Mouse (Mus musculus) embryonic facial prominence, embryonic 10.5 days (tissue): ENCODE results near the gene Ptgdr2. TPM values are rescaled to one million over a fixed set of nuclear protein-coding genes. Genes with fewer than 3 reads are reported as not detected.

Experiments
- DNase-seq: peaks from one replicate; pipeline ENCODE4 v3.0.0-alpha.2; 2017; ENCODE audit warnings: low spot score
- H3K27ac ChIP-seq: fragments of 300-500 bp; sonication (generic); replicated peaks from 2 replicates; pipeline ENCODE4 v1.5.1; 2016; ENCODE audit warnings: mild to moderate bottlenecking
- H3K27me3 ChIP-seq: fragments of 300-500 bp; sonication (generic); replicated peaks from 2 replicates; pipeline ENCODE4 v1.6.1; 2016; ENCODE audit warnings: low read depth, mild to moderate bottlenecking; ENCODE audit not compliant: poor library complexity, severe bottlenecking
- H3K36me3 ChIP-seq: fragments of 300-500 bp; sonication (generic); replicated peaks from 2 replicates; pipeline ENCODE4 v1.6.1; 2016; ENCODE audit warnings: mild to moderate bottlenecking, moderate library complexity
- H3K4me1 ChIP-seq: fragments of 300-500 bp; sonication (generic); 2 replicates; pipeline ENCODE4 v1.6.1; 2016
- H3K4me3 ChIP-seq: fragments of 300-500 bp; sonication (generic); 2 replicates; pipeline ENCODE4 v1.5.1; 2016; ENCODE audit warnings: mild to moderate bottlenecking, moderate library complexity
- H3K9me3 ChIP-seq: fragments of 300-500 bp; sonication (generic); 2 replicates; pipeline ENCODE4 v1.6.1; 2016; ENCODE audit warnings: mild to moderate bottlenecking
- WGBS: fragments of 180-500 bp; shearing (Covaris S2); methylation state at CpG from one replicate; pipeline ENCODE4 v1.1.7; 2016; 5-methylcytosine and 5-hydroxymethylcytosine counted together
- polyA plus RNA-seq: library from polyadenylated mRNA; unstranded; fragments of >200 nt; fragmentation: Nextera tagmentation; extraction: Ambion mirVana; gene quantifications from 2 replicates; pipeline ENCODE4 v1.2.1, GENCODE M21; 2016

The Ptgdr2 gene
- polyA plus RNA-seq, 1 experiment from 2014 or later: not detected

DNA sequence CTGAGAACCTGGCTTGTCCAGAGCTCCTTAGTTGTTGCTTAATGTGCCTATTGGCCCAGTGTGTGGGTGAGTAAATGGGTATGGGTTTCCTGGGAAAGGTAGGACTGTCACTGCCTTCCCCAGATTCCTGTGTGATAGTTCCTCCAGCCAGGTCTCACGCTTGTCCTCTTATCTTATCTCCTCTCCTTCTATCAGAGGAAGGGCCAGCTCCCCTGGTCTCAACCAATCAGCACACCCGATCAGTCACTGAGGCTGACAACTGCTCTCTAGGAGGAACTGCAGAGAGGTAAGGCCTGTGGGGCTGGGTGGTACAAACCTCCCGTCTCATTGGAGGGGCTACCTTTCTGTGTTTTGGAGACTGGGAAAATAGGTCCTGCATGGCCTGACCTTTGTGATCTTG, 1.8 kb downstream of the Ptgdr2 start:
- H3K4me3 ChIP-seq: no peak overlapping the region
- DNase-seq: no peak
- H3K9me3 ChIP-seq: no peaks in the 10 kb centered on the region; the same call in 1 of the 2 replicates
- H3K27ac ChIP-seq: no peak overlapping the region
- WGBS: 46% methylated on average over 3 of the region's 3 CpGs
- H3K36me3 ChIP-seq: peaks cover 22% of the 10 kb centered on the region
- peaks cover 15% of the 10 kb centered on the region for H3K4me1 ChIP-seq
- no peaks in the 10 kb centered on the region for H3K27me3 ChIP-seq

DNA sequence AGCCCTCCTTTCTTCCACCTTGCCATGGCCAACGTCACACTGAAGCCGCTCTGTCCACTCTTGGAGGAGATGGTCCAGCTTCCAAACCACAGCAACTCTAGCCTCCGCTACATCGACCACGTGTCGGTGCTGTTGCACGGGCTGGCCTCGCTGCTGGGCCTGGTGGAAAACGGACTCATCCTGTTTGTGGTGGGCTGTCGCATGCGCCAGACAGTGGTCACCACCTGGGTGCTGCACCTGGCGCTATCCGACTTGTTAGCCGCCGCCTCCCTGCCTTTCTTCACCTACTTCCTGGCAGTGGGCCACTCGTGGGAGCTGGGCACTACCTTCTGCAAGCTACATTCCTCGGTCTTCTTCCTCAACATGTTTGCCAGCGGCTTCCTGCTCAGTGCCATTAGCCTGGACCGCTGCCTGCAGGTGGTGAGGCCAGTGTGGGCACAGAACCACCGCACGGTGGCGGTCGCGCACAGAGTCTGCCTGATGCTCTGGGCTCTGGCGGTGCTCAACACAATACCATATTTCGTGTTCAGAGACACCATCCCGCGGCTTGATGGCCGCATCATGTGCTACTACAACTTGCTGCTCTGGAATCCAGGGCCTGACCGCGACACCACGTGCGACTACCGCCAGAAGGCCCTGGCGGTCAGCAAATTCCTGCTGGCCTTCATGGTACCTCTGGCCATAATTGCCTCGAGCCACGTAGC, 3.3 kb downstream of the Ptgdr2 start:
- Histone ChIP-seq H3K36me3 (peaks cover 37% of the 10 kb centered on the region), H3K9me3 (no peaks in the 10 kb centered on the region; the same call in 1 of the 2 replicates), H3K4me1 (peaks cover 15% of the 10 kb centered on the region), H3K27ac (peak overlapping the region; percentile 90), H3K27me3 (no peaks in the 10 kb centered on the region), H3K4me3 (peak overlapping the region; percentile 60)
- WGBS: 19% methylated on average over 37 of the region's 37 CpGs
- peak; percentile 91 for DNase-seq

DNA sequence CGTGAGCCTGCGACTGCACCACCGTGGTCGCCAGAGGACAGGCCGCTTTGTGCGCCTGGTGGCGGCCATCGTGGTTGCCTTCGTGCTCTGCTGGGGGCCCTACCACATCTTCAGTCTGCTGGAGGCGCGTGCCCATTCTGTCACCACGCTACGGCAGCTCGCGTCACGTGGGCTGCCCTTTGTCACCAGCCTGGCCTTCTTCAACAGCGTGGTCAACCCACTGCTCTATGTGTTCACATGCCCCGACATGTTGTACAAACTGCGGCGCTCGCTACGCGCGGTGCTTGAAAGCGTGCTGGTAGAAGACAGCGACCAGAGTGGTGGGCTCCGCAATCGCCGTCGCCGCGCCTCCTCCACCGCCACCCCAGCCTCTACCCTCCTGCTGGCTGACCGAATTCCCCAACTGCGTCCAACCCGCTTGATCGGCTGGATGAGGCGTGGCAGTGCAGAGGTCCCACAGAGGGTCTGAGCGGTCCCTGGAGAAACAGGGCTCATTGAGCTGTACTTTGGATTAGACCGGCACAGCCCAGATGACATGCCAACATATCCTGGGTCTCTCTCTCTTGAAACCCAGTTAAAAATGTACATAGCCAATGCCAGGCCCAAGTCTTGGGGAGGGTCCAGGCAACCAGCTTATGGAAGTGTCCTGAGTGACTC, 4.0 kb downstream of the Ptgdr2 start:
- Histone ChIP-seq H3K4me3 (peak overlapping the region; percentile 60), H3K9me3 (no peaks in the 10 kb centered on the region; the same call in 1 of the 2 replicates), H3K36me3 (peaks cover 44% of the 10 kb centered on the region), H3K27me3 (no peaks in the 10 kb centered on the region), H3K27ac (peak overlapping the region; percentile 90), H3K4me1 (peaks cover 15% of the 10 kb centered on the region)
- WGBS: 2% methylated on average over 40 of the region's 40 CpGs
- DNase-seq: peak; percentile 73

DNA sequence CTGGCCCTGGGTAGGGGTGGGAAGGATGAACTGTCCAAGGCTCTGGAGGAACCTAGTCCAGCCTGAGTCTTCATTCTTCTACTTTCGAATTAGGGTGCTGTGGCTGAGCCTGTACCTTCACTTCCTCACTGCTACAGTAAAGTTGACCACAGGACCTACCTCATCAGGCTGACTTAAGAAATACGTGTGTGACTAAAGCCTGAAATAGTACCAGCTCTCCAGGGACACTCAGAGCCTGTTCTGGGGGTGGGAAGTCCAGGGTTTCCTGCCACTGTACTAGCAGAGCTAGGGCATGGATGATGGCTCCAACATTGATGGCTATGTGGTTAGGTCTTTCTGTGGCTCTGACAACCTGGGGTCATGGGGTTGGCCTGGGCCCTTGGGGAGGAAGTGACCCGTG, 7.0 kb downstream of the Ptgdr2 start:
- H3K27ac ChIP-seq: no peak overlapping the region
- H3K36me3 ChIP-seq: peaks cover 59% of the 10 kb centered on the region
- no peaks in the 10 kb centered on the region for H3K9me3 ChIP-seq
- WGBS: 83% methylated on average over 3 of the region's 3 CpGs
- peaks cover 38% of the 10 kb centered on the region for H3K4me1 ChIP-seq
- H3K27me3 ChIP-seq: no peaks in the 10 kb centered on the region
- DNase-seq: no peak
- no peak overlapping the region for H3K4me3 ChIP-seq

DNA sequence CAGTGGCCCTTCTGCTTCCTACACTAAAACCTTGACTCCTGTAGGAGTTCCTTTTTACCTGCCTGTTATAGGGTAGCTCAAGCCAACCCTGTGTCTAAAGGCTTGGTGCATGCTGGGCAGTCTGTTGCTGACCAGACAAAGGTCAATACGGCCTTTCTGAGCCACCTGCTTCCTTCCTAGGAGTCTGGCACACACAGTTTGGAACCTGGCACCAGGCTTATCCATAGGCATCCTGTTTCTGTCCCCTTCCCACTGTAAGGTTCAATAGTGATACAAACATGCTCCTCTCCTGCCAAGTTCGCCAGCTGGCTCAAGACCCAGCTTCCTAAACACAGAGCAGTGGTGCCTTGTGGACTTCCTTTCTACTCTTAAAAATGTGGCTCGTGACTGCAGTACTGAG, 9.5 kb downstream of the Ptgdr2 start:
- Histone ChIP-seq H3K9me3 (no peaks in the 10 kb centered on the region), H3K36me3 (peaks cover 59% of the 10 kb centered on the region), H3K4me1 (peaks cover 35% of the 10 kb centered on the region), H3K27ac (no peak overlapping the region), H3K4me3 (peak overlapping the region; percentile 98), H3K27me3 (no peaks in the 10 kb centered on the region)
- 86% methylated on average over 3 of the region's 3 CpGs for WGBS
- DNase-seq: no peak

DNA sequence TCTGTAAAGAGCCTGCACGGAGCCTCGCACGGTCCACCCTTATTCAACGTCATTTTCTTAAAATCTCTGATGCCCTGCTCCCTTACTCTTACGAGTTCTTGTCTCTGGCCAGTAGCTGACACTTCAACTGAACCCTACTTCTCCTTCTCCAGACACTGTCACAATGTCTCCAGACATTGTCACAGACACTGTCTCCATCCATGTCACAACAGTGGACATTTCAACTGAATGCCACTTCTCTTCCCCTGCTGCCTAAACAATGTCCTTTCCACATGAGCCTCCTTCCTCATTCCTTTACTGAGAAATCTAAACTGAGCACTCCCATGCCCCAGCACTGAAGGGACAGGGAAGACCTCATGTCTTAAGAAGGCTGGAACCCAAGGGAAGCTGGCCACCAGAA, 10.3 kb downstream of the Ptgdr2 start:
- WGBS: 91% methylated on average over 5 of the region's 5 CpGs
- Histone ChIP-seq H3K9me3 (no peaks in the 10 kb centered on the region), H3K27me3 (no peaks in the 10 kb centered on the region), H3K4me3 (peak overlapping the region; percentile 98), H3K27ac (no peak overlapping the region), H3K4me1 (peaks cover 42% of the 10 kb centered on the region), H3K36me3 (peaks cover 52% of the 10 kb centered on the region)
- DNase-seq: no peak

DNA sequence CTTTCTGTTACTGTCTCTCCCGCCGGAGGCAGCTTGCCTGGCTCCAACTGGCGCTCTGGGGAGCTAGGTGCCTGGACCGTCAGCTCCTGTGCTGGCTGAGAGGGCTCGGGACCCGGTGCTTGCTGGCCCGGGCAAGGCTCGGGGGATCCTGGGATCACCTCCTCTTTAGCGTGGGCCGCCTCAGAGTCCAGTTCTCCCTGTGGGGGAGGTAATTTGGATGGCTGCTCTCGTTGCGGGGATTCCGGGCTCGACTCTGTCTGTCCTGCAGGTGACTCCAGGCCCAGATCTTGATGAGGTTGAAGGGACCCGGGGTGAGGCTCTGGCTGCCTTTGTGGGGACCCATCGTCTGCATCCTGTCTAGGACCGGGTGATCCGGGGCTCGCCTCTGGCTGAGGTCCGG, 11.5 kb downstream of the Ptgdr2 start:
- H3K27me3 ChIP-seq: no peaks in the 10 kb centered on the region
- WGBS: 1% methylated on average over 20 of the region's 20 CpGs
- peak overlapping the region; percentile 75 for H3K27ac ChIP-seq
- DNase-seq: no peak
- no peaks in the 10 kb centered on the region for H3K9me3 ChIP-seq
- H3K4me1 ChIP-seq: peaks cover 46% of the 10 kb centered on the region
- H3K4me3 ChIP-seq: peak overlapping the region; percentile 98
- peaks cover 40% of the 10 kb centered on the region for H3K36me3 ChIP-seq

DNA sequence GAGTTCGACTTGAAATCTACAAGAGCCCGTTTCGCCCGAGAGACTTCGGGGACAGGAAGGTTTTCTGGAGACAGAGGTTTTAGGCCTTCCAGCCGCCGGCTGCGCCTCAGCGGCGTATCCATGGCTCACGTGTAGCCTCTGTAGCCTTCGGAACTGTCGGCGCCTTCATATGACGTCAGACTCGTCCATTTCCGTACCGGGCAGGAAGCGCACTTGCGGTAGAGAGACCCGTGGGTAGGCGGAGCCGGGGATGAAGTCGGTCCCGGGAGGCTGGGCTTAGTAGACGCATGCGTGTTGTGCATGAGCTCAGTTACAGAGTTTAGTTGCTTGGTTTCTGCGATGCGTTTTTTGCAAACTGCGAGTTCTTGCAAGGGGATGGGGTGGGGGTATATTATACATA, 12.2 kb downstream of the Ptgdr2 start, which contains the start of gene Ccdc86:
TSS of gene Ccdc86 (minus strand) at position 155 of the 400 bp plus-strand sequence.
- Histone ChIP-seq H3K36me3 (peaks cover 33% of the 10 kb centered on the region), H3K9me3 (no peaks in the 10 kb centered on the region), H3K27ac (peak within 1 kb of the TSS; percentile 75), H3K4me1 (peaks cover 46% of the 10 kb centered on the region), H3K27me3 (no peaks in the 10 kb centered on the region), H3K4me3 (peak within 1 kb of the TSS; percentile 98)
- under 1% methylated on average over 30 of the region's 30 CpGs for WGBS
- peak; percentile 97 for DNase-seq

DNA sequence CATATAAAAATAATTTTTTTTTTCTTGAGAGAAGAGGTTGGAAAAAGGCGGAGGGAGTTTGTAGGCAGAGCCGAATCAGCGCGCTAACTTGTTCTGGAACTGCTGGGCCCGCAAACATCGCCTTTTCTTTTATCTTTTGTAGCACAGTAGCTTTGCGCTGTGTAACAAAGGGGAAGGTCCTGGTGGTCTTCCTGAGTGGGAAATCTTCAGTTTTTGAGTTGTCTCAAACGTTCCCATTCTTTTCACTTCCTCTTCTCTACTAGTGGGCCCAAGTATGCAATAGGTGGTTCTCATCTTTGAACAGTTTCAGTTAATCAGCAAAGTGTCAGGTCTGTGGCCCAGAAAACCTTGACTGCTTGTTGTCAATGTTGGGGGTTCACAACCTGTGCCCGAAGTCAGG, 12.6 kb downstream of the Ptgdr2 start:
- H3K27me3 ChIP-seq: no peaks in the 10 kb centered on the region
- peaks cover 46% of the 10 kb centered on the region for H3K4me1 ChIP-seq
- peak overlapping the region; percentile 98 for H3K4me3 ChIP-seq
- H3K36me3 ChIP-seq: peaks cover 29% of the 10 kb centered on the region
- DNase-seq: no peak
- 39% methylated on average over 9 of the region's 9 CpGs for WGBS
- no peaks in the 10 kb centered on the region for H3K9me3 ChIP-seq
- H3K27ac ChIP-seq: peak overlapping the region; percentile 73

DNA sequence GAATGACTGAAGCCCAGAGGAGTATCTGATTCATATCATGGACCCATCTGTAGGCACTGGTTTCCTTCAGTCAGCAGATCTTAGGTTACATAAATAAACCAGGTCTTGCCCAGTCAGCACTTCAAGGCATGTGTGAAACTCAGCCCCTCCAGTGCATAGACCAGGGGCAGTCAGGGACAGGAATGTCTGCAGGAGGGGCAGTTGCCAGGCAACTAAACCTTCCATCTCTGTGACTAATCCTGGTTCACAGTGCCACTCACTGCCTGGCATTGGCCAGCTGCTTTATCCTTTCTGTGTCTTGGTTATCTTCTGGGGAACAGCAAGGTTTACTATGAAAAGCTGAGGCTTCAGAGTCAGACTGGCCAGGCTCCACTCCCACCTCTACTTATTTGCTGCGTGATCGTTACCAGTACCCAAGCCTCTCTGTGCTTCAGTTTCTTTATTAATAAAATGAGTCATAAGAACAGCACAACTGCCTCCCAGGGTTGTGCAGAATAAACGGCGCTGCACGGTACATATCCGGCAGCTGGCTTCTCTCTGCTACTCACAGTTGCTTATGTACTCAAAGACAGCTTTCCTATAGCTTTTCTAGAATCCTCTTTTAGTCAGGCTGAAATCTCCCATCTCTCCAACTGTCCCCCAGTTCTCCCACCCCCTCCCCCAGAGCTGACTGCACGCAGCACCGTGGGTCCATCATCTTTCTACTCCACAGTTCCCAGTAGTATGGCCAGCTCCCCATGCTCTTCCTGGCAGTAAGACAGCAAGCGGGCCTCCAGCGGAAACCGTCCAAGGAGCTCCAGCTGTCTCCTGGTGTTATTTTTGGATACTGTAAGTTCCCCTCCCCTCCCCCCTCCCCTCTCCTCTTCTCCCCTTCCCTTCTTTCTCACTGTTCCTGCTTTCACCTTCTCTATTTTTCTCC, 15.3 kb downstream of the Ptgdr2 start:
- peaks cover 35% of the 10 kb centered on the region for H3K4me1 ChIP-seq
- 0 out of 2 replicates have a peak, but pooled peaks cover 2% of the 10 kb centered on the region for H3K36me3 ChIP-seq
- no peak overlapping the region; the same call in 1 of the 2 replicates for H3K27ac ChIP-seq
- no peaks in the 10 kb centered on the region for H3K27me3 ChIP-seq
- DNase-seq: peak; percentile 41
- no peak overlapping the region for H3K4me3 ChIP-seq
- H3K9me3 ChIP-seq: no peaks in the 10 kb centered on the region
- WGBS: 75% methylated on average over 11 of the region's 11 CpGs

DNA sequence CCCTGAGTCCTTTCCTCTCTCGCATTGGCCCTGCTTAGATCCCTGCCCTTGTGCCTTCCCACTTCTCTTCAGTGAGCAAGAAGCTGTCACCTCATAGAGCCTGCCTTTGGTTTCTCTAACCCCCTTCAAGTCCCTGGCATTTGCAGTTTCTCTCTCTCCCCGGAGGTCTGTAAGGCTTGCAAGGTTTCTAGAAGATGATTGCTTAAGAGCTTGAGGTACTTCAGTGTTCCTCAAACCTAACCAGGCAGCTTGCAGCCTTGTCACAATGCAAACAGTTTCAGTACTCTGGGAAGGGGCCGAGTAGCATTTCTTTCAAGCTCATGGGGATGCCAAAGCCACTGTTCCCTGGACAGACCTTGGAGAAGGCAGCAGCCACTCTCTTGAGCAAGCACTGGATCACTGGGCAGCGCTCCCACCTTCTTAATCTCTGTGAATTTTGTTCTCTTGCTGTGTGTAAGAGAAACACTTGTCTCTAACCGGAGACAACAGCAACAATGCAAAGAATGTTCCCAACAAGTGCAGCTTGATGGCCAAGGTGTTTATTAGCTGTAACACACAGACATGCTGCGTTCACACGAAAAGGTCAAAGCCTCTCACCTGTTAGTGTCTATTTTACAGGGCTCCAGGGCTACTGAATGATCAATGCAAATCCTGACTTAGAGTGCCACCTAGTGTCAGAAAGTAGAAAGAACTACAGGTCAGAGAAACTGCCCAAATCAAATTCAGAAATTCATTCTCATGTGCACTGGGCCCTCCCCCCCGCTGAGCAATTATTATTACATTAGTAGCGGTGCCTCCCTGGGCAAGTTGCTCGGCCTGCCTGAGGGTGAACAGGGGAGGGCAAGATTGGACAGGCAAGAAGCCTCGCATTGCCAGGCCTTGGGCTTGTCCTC, 22.4 kb downstream of the Ptgdr2 start:
- peaks cover 3% of the 10 kb centered on the region; the same call in 1 of the 2 replicates for H3K4me1 ChIP-seq
- no peaks in the 10 kb centered on the region for H3K27me3 ChIP-seq
- no peaks in the 10 kb centered on the region for H3K9me3 ChIP-seq
- no peak overlapping the region for H3K4me3 ChIP-seq
- WGBS: 36% methylated on average over 11 of the region's 11 CpGs
- H3K27ac ChIP-seq: no peak overlapping the region
- peak; percentile 41 for DNase-seq
- H3K36me3 ChIP-seq: no peaks in the 10 kb centered on the region
